9 mouse cellular contexts compared by ENCODE assay signal in genomic region chr13:46533342-46534129, GRCm38 (mm10). TPM values are rescaled to one million over a fixed set of nuclear protein-coding genes. Genes with fewer than 3 reads are reported as not detected.
DNase-seq lines count a peak whose midpoint lies in the region; ATAC-seq and TF ChIP-seq lines count a peak whose summit lies in the region.
"Had no signal": no experiment of that assay in that cellular context is flagged by ENCODE, and none has a peak within 500 bp of the region (broad histone marks: within the 10 kb centered on the region; RNA-seq: fewer than 3 reads in every experiment).

No protein-coding gene starts in this region.

- TF ChIP-seq POLR2A in myocyte (IDR thresholded peaks at IDR 0.05; ENCODE audit: insufficient read length, low read depth) = no peak

- DNase-seq in layer of hippocampus, adult 2 months (ENCODE audit: low spot score in 2 of 2) = no peak
- no peak for DNase-seq in layer of hippocampus, adult 8-10 months (ENCODE audit: low spot score in 2 of 2)
- DNase-seq in hindbrain, embryonic 14.5 days (ENCODE audit: low spot score) = no peak
- no peak for DNase-seq in right cerebral cortex, postnatal 10 days (ENCODE audit: low spot score in 2 of 2)
- DNase-seq in urinary bladder, postnatal 14 days (ENCODE audit: low spot score) = no peak
- DNase-seq: cerebellum, adult 11 months; kidney, adult 2 months had no signal

- peak overlapping the region; percentile 36; the same call in 1 of the 2 replicates for H3K27ac ChIP-seq in layer of hippocampus, adult 2 months
- peak overlapping the region; percentile 68 for H3K27ac ChIP-seq in forebrain, embryonic 12.5 days
- 0 out of 2 replicates have a peak overlapping the region, but pooled peaks have one; percentile 9 for H3K27ac ChIP-seq in hindbrain, embryonic 14.5 days

- no peak overlapping the region for H3K4me3 ChIP-seq in layer of hippocampus, adult 2 months
- H3K4me3 ChIP-seq in forebrain, embryonic 12.5 days (replicated peaks) = no peak overlapping the region
- no peak overlapping the region for H3K4me3 ChIP-seq in hindbrain, embryonic 14.5 days (replicated peaks; ENCODE audit: low read length)
- no peak overlapping the region for H3K4me3 ChIP-seq in myocyte

- peak overlapping the region; percentile 44 for H3K4me2 ChIP-seq in forebrain, embryonic 12.5 days
- H3K4me2 ChIP-seq in hindbrain, embryonic 14.5 days (replicated peaks) = peak overlapping the region; percentile 28
- H3K4me2 ChIP-seq in myocyte (ENCODE audit: low read depth) = peak overlapping the region; percentile 46

- H3ac ChIP-seq in myocyte (ENCODE audit: control insufficient read depth, insufficient read length) = no peak overlapping the region

- TF ChIP-seq CTCF in layer of hippocampus, adult 2 months (conservative IDR thresholded peaks at IDR 0.05) = no peak

- H3K27me3 ChIP-seq in forebrain, embryonic 12.5 days = peaks cover 59% of the 10 kb centered on the region
- H3K27me3 ChIP-seq in hindbrain, embryonic 14.5 days (ENCODE audit: control insufficient read depth, insufficient read depth, low read length) = no peaks in the 10 kb centered on the region
- H3K27me3 ChIP-seq in myocyte (ENCODE audit: control insufficient read depth, insufficient read depth, insufficient read length) = no peaks in the 10 kb centered on the region

- H3K9me3 ChIP-seq in forebrain, embryonic 12.5 days = no peaks in the 10 kb centered on the region
- H3K9me3 ChIP-seq in hindbrain, embryonic 14.5 days (ENCODE audit: control insufficient read depth, low read length) = no peaks in the 10 kb centered on the region

- 29% methylated on average over 10 of the region's 10 CpGs for WGBS in forebrain, embryonic 12.5 days
- 44% methylated on average over 10 of the region's 10 CpGs for WGBS in hindbrain, embryonic 14.5 days

- H3K79me2 ChIP-seq in myocyte (ENCODE audit: control insufficient read depth, insufficient read depth) = no peaks in the 10 kb centered on the region

- no peak for ATAC-seq in forebrain, embryonic 12.5 days (ENCODE audit: low FRiP score)
- no peak for ATAC-seq in hindbrain, embryonic 14.5 days (ENCODE audit: low FRiP score)

- peaks cover 27% of the 10 kb centered on the region for H3K4me1 ChIP-seq in forebrain, embryonic 12.5 days
- peaks cover 6% of the 10 kb centered on the region; the same call in 1 of the 2 replicates for H3K4me1 ChIP-seq in hindbrain, embryonic 14.5 days (replicated peaks; ENCODE audit: control insufficient read depth, insufficient read depth, low read length)

- H3K9ac ChIP-seq in forebrain, embryonic 12.5 days = no peak overlapping the region; the same call in 1 of the 2 replicates
- H3K9ac ChIP-seq in hindbrain, embryonic 14.5 days = no peak overlapping the region

- H3K36me3 ChIP-seq in forebrain, embryonic 12.5 days (replicated peaks) = no peaks in the 10 kb centered on the region
- no peaks in the 10 kb centered on the region for H3K36me3 ChIP-seq in hindbrain, embryonic 14.5 days (replicated peaks; ENCODE audit: control insufficient read depth, insufficient read depth)
- no peaks in the 10 kb centered on the region for H3K36me3 ChIP-seq in myocyte (ENCODE audit: control insufficient read depth, insufficient read depth)

TF ChIP-seq in myocyte, 11 proteins besides CTCF, POLR2A, EP300 and RAD21:
- TF ChIP-seq SRF (IDR thresholded peaks at IDR 0.05; ENCODE audit: control insufficient read depth, insufficient read length, low read depth) = no peak
- no peak for TF ChIP-seq CEBPB (IDR thresholded peaks at IDR 0.05; ENCODE audit: insufficient read depth, poor library complexity, severe bottlenecking)
- TF ChIP-seq TCF3 (IDR thresholded peaks at IDR 0.05; ENCODE audit: insufficient read length, low read depth) = no peak
- TF ChIP-seq MYOG (IDR thresholded peaks at IDR 0.05; ENCODE audit: control insufficient read depth in 1 of 3, insufficient read depth in 1 of 3, insufficient read length in 2 of 3, low read depth in 2 of 3) = no peak
- TF ChIP-seq USF1 (IDR thresholded peaks at IDR 0.05; ENCODE audit: low read depth) = no peak
- no peak for TF ChIP-seq E2F4 (IDR thresholded peaks at IDR 0.05; ENCODE audit: insufficient read depth)
- TF ChIP-seq POLR2AphosphoS2 (IDR thresholded peaks at IDR 0.05; ENCODE audit: insufficient read length, low read depth) = no peak
- TF ChIP-seq TCF12 (IDR thresholded peaks at IDR 0.05; ENCODE audit: insufficient read depth, poor library complexity, severe bottlenecking) = no peak
- no peak for TF ChIP-seq MAX (IDR thresholded peaks at IDR 0.05; ENCODE audit: low read depth)
- no peak for TF ChIP-seq MYOD1 (IDR thresholded peaks at IDR 0.05; ENCODE audit: control insufficient read depth in 1 of 3, insufficient read length in 2 of 3, low read depth in 2 of 3)
- TF ChIP-seq REST (IDR thresholded peaks at IDR 0.05; ENCODE audit: insufficient read depth, insufficient read length) = no peak

RNA-seq across cellular contexts. Expression of gene Cap2, which starts 31.9 kb away (rescaled TPM):
- total RNA-seq in layer of hippocampus, adult 2 months (2021) = 100 to 1,000 TPM; 216 to 220 TPM
- 100 to 1,000 TPM; 175 to 218 (median 200) TPM for total RNA-seq in layer of hippocampus, adult 8-10 months (2022)
- polyA plus RNA-seq in forebrain, embryonic 12.5 days (2016; fragmentation: Nextera tagmentation; extraction: Ambion mirVana) = 10.4 and 10.9 TPM in 2 replicates
- polyA plus RNA-seq in hindbrain, embryonic 14.5 days (2014; fragmentation: Nextera tagmentation; extraction: Ambion mirVana) = 7.3 and 8.8 TPM in 2 replicates
- polyA plus RNA-seq in myocyte (2012; fragmentation: generic; extraction: Trizol) = 47.4 TPM

Comparison
In these comparisons a context has a peak if more than half of its experiments do, and no peak if none do; other contexts are left out.
1. H3K27ac ChIP-seq: peak in every context shown above with its lines; median percentile 68 in forebrain, embryonic 12.5 days; 36 in layer of hippocampus, adult 2 months; 9 in hindbrain, embryonic 14.5 days.